Mouse (Mus musculus) thymus, adult 2 months (tissue): ENCODE results near the gene Prkce.

ENCODE experiments used
- CTCF ChIP-seq: fragments of 200-500 bp; IDR thresholded peaks from 2 replicates; pipeline ENCODE4 v1.5.1; 2012; ENCODE audit warnings: mild to moderate bottlenecking, control low read depth, low read length, moderate library complexity, borderline replicate concordance; ENCODE audit not compliant: control insufficient read depth, poor library complexity, insufficient read depth; ENCODE audit errors: extremely low read depth
- POLR2A ChIP-seq: fragments of 200-500 bp; IDR thresholded peaks from 2 replicates; pipeline ENCODE4 v1.6.1; 2012; ENCODE audit warnings: mild to moderate bottlenecking, low read length, control low read depth, moderate library complexity; ENCODE audit not compliant: control insufficient read depth, poor library complexity, insufficient read depth; ENCODE audit errors: extremely low read depth

DNA sequence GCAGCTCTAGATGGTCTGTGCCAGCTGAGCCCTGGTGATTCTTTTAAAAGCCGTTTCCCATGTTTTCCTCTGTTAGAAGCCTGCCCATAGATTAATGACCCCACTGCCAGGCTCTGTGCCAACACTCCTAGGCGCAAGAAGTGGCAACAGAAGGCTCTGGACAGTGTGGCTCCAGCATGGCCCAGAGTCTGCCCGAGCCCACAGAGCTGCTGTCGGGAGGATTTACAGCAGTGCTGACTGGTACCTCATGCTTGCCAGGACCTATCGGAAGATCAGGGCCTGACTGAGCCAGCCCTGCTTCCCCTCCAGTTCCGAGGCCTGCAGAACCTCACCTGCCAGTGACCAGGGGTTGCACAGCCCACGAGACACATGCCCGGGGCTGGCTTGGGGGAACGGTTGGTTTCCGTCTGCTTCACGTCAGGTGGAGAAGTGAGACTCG lies 64.2 kb downstream of the Prkce start:
- TF ChIP-seq CTCF (no peak), POLR2A (no peak)
